Mouse (Mus musculus) mouse embryonic stem cell (cell line): ENCODE data around the gene Lef1.

Experiments
- in situ Hi-C, 2 experiments: fragments of 300-500 bp; cut with MboI; formaldehyde crosslinking; loops; 1 replicate in 1 of 2; 3 replicates in 1 of 2; pipeline ENCODE4 v1.14.3; 2019 to 2020; ENCODE audit warnings: low sequenced_read_pairs in 2 of 2, low pct_unique_long_range_greater_than_20kb in 1 of 2, mixed read lengths in 1 of 2; ENCODE audit not compliant: unreplicated experiment in 1 of 2

The Lef1 gene

GRCm38 (mm10) chr3:131105940-131106401, 4.3 kb upstream of the Lef1 start:
- in situ Hi-C loops, result loop anchor here in 1 of 2 experiments (25.0 kb wide), 1 partner anchor 1894 kb away; no protein-coding TSS in a partner anchor

GRCm38 (mm10) chr3:131106451-131107291, 3.6 kb upstream of the Lef1 start:
- in situ Hi-C loops, result loop anchor here in 1 of 2 experiments (25.0 kb wide), 1 partner anchor 1894 kb away; no protein-coding TSS in a partner anchor

- in situ Hi-C loops, result loop anchor here in 1 of 2 experiments (25.0 kb wide), 1 partner anchor 1895 kb away; no protein-coding TSS in a partner anchor
These were observed 2.8 kb upstream of the Lef1 start for GRCm38 (mm10) chr3:131107301-131108093.

GRCm38 (mm10) chr3:131108094-131108653, 2.1 kb upstream of the Lef1 start:
- in situ Hi-C loops, result loop anchor here in 1 of 2 experiments (25.0 kb wide), 1 partner anchor 1896 kb away; no protein-coding TSS in a partner anchor

GRCm38 (mm10) chr3:131109066-131109685, 1.1 kb upstream of the Lef1 start:
- in situ Hi-C loops, result loop anchor here in 1 of 2 experiments (25.0 kb wide), 1 partner anchor 1897 kb away; no protein-coding TSS in a partner anchor

GRCm38 (mm10) chr3:131109686-131110070, 593 bp upstream of the Lef1 start:
- in situ Hi-C loops, result loop anchor here in 1 of 2 experiments (25.0 kb wide), 1 partner anchor 1897 kb away; no protein-coding TSS in a partner anchor

GRCm38 (mm10) chr3:131111151-131111850, 1.0 kb downstream of the Lef1 start:
- in situ Hi-C loops, result loop anchor here in 1 of 2 experiments (25.0 kb wide), 1 partner anchor 1899 kb away; no protein-coding TSS in a partner anchor

GRCm38 (mm10) chr3:131111851-131112572, 1.7 kb downstream of the Lef1 start:
- in situ Hi-C loops, result loop anchor here in 1 of 2 experiments (25.0 kb wide), 1 partner anchor 1900 kb away; no protein-coding TSS in a partner anchor

GRCm38 (mm10) chr3:131112573-131112955, 2.3 kb downstream of the Lef1 start:
- in situ Hi-C loops, result loop anchor here in 1 of 2 experiments (25.0 kb wide), 1 partner anchor 1900 kb away; no protein-coding TSS in a partner anchor

- in situ Hi-C loops, result loop anchor here in 1 of 2 experiments (25.0 kb wide), 1 partner anchor 1901 kb away; no protein-coding TSS in a partner anchor
These were observed 2.8 kb downstream of the Lef1 start for GRCm38 (mm10) chr3:131113029-131113428.

- in situ Hi-C loops, result loop anchor here in 1 of 2 experiments (25.0 kb wide), 1 partner anchor 1904 kb away; no protein-coding TSS in a partner anchor
These were observed 5.8 kb downstream of the Lef1 start for GRCm38 (mm10) chr3:131116116-131116515.

GRCm38 (mm10) chr3:131117352-131117751, 7.1 kb downstream of the Lef1 start:
- in situ Hi-C loops, result loop anchor here in 1 of 2 experiments (25.0 kb wide), 1 partner anchor 1905 kb away; no protein-coding TSS in a partner anchor

- in situ Hi-C loops, result loop anchor here in 1 of 2 experiments (25.0 kb wide), 1 partner anchor 1906 kb away; no protein-coding TSS in a partner anchor
These were observed 7.6 kb downstream of the Lef1 start for GRCm38 (mm10) chr3:131117883-131118282.

- in situ Hi-C loops, result loop anchor here in 1 of 2 experiments (25.0 kb wide), 1 partner anchor 1907 kb away; no protein-coding TSS in a partner anchor
These were observed 9.2 kb downstream of the Lef1 start for GRCm38 (mm10) chr3:131119435-131119834.

GRCm38 (mm10) chr3:131123501-131123900, 13.2 kb downstream of the Lef1 start:
- in situ Hi-C loops, result loop anchor here in 1 of 2 experiments (25.0 kb wide), 1 partner anchor 1911 kb away; no protein-coding TSS in a partner anchor

GRCm38 (mm10) chr3:131125873-131126272, 15.6 kb downstream of the Lef1 start:
- in situ Hi-C loops, result no loop called here
